Mouse (Mus musculus) forebrain, embryonic 12.5 days (tissue): ENCODE measurements at regions not wholly inside any gene's neighbourhood (a gene's known extent, or its start where the extent isn't known, plus 50 kb on each side); places are given as distances from the start of the nearest gene placed in this dataset.

Source experiments
- ATAC-seq: fragments of 200-750 bp; cut with Nextera tagmentation; 2 replicates; pipeline ENCODE4 v1.8.0; 2017; ENCODE audit warnings: moderate TSS enrichment; ENCODE audit not compliant: low FRiP score
- H3K27ac ChIP-seq: fragments of 300-500 bp; sonication (generic); 2 replicates; pipeline ENCODE4 v1.5.1; 2016; ENCODE audit warnings: mild to moderate bottlenecking
- H3K27me3 ChIP-seq: fragments of 300-500 bp; sonication (generic); 2 replicates; pipeline ENCODE4 v1.6.1; 2016; ENCODE audit warnings: mild to moderate bottlenecking
- H3K36me3 ChIP-seq: fragments of 300-500 bp; sonication (generic); replicated peaks from 2 replicates; pipeline ENCODE4 v1.6.1; 2016; ENCODE audit warnings: mild to moderate bottlenecking
- H3K4me1 ChIP-seq: fragments of 300-500 bp; sonication (generic); 2 replicates; pipeline ENCODE4 v1.6.1; 2016
- H3K4me2 ChIP-seq: fragments of 300-500 bp; sonication (generic); 2 replicates; pipeline ENCODE4 v1.6.1; 2016; ENCODE audit warnings: mild to moderate bottlenecking, moderate library complexity
- H3K4me3 ChIP-seq: fragments of 300-500 bp; sonication (generic); replicated peaks from 2 replicates; pipeline ENCODE4 v1.5.1; 2016; ENCODE audit warnings: mild to moderate bottlenecking
- H3K9ac ChIP-seq: fragments of 300-500 bp; sonication (generic); 2 replicates; pipeline ENCODE4 v1.6.1; 2016; ENCODE audit warnings: mild to moderate bottlenecking
- H3K9me3 ChIP-seq: fragments of 300-500 bp; sonication (generic); 2 replicates; pipeline ENCODE4 v1.6.1; 2016
- WGBS: fragments of 180-500 bp; shearing (Covaris S2); methylation state at CpG from one replicate; pipeline ENCODE4 v1.1.7; 2016; 5-methylcytosine and 5-hydroxymethylcytosine counted together

DNA sequence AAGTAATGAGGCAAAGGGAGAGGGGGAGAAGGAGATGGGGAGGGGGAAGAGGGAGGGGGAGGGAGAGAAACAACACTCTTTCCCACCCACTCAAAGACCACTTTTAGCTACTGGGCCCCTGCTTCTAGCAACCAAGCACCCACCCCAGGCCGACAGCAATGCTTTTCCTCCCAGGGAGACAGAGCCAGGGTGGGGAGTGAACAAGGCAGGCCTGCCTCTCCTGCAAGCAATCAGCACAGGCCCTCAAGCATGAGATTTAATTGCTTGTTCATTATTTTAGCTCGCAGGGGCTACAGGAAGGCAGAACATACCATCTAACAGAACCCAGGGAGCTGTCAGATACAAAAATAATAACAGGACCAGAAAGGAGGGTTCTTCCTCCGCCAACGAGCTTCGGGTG, 521.7 kb upstream of the Arid1b start:
- H3K9me3 ChIP-seq = no peaks in the 10 kb centered on the region
- no peak for ATAC-seq
- H3K27me3 ChIP-seq = no peaks in the 10 kb centered on the region
- H3K4me2 ChIP-seq = no peak overlapping the region
- H3K36me3 ChIP-seq = no peaks in the 10 kb centered on the region
- no peak overlapping the region for H3K27ac ChIP-seq
- no peak overlapping the region for H3K4me3 ChIP-seq
- WGBS = 61% methylated on average over 5 of the region's 5 CpGs
- no peak overlapping the region for H3K9ac ChIP-seq
- H3K4me1 ChIP-seq = peaks cover 5% of the 10 kb centered on the region

DNA sequence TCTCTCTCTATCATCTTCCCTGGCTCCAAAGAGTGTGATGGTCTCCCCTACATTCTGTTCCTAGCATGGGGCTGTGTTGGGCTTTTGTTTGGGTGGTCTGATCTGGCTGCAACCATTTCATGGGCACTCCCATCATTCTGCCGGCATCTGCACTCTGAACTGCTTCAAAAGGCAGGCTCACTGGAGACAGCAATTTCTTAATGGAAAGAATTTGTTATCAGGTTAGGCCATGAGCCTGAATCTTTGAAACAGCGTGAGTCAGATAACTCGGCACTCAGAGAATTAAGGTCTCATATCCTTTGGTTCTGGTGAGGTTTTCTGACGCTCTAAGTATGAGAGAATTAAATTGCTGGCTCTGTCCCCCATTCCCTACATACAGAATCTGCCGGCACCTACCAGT, 519.8 kb upstream of the Arid1b start:
- H3K4me2 ChIP-seq = no peak overlapping the region
- WGBS = 79% methylated on average over 5 of the region's 5 CpGs
- H3K36me3 ChIP-seq = no peaks in the 10 kb centered on the region
- H3K27ac ChIP-seq = no peak overlapping the region
- H3K4me1 ChIP-seq = peaks cover 5% of the 10 kb centered on the region
- no peak overlapping the region for H3K4me3 ChIP-seq
- no peaks in the 10 kb centered on the region for H3K9me3 ChIP-seq
- no peak overlapping the region for H3K9ac ChIP-seq
- ATAC-seq = no peak
- no peaks in the 10 kb centered on the region for H3K27me3 ChIP-seq

GRCm38 (mm10) chr17:4475665-4476064, 518.5 kb upstream of the Arid1b start:
- Histone ChIP-seq H3K4me3 (no peak overlapping the region), H3K4me2 (no peak overlapping the region), H3K4me1 (peaks cover 5% of the 10 kb centered on the region), H3K9ac (no peak overlapping the region), H3K36me3 (no peaks in the 10 kb centered on the region), H3K9me3 (no peaks in the 10 kb centered on the region), H3K27me3 (no peaks in the 10 kb centered on the region), H3K27ac (no peak overlapping the region)
- ATAC-seq = no peak
- WGBS = 99% methylated on average over 3 of the region's 3 CpGs

GRCm38 (mm10) chr17:4494392-4494791, 499.7 kb upstream of the Arid1b start:
- H3K4me2 ChIP-seq = no peak overlapping the region
- H3K27me3 ChIP-seq = no peaks in the 10 kb centered on the region
- no peak overlapping the region for H3K27ac ChIP-seq
- ATAC-seq = no peak
- H3K4me3 ChIP-seq = no peak overlapping the region
- no peak overlapping the region for H3K9ac ChIP-seq
- H3K36me3 ChIP-seq = no peaks in the 10 kb centered on the region
- H3K9me3 ChIP-seq = no peaks in the 10 kb centered on the region
- WGBS = 95% methylated on average over 2 of the region's 2 CpGs
- peaks cover 13% of the 10 kb centered on the region for H3K4me1 ChIP-seq

DNA sequence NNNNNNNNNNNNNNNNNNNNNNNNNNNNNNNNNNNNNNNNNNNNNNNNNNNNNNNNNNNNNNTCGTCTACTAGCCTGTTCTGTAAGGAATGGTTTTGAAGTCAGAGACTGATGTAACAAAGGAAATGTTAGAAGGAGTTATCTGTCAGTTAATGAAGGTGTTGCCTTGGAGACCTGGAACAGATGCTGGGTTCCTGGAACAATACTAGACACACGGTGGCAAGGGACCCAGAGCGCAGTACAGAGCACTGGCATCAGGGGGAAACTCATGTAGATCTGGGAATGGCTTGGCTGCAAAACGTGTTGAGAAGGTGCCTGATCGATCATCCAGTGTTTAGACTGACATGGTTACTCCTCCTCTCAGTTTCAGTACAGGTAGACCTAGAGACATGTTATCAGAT, 493.6 kb upstream of the Arid1b start:
- H3K27ac ChIP-seq = no peak overlapping the region
- no peak overlapping the region for H3K4me2 ChIP-seq
- peaks cover 13% of the 10 kb centered on the region for H3K4me1 ChIP-seq
- H3K4me3 ChIP-seq = no peak overlapping the region
- no peak overlapping the region for H3K9ac ChIP-seq
- H3K36me3 ChIP-seq = no peaks in the 10 kb centered on the region
- WGBS = 68% methylated on average over 5 of the region's 5 CpGs
- H3K27me3 ChIP-seq = no peaks in the 10 kb centered on the region
- no peaks in the 10 kb centered on the region for H3K9me3 ChIP-seq
- no peak for ATAC-seq

DNA sequence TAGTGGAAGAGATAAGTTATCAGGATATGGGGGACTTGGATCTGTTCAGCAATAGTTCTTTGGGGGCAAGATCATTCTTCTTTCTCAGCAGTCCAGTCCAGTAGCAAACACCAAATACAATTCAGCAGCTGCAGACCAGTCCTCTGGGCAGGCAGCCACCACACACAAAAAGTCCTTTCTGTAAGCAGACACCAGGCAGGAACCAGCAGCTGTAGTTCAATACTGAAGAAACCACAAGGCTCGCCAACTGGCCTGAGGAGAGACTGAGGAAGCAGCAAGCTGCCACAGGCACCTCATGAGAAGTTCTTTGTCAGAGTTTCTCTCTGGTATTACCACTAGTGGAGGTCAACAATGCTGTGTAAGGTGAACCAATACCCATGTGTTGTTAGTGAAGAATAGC, 493.1 kb upstream of the Arid1b start:
- no peak overlapping the region for H3K4me2 ChIP-seq
- H3K27me3 ChIP-seq = no peaks in the 10 kb centered on the region
- H3K27ac ChIP-seq = no peak overlapping the region
- no peak overlapping the region for H3K9ac ChIP-seq
- WGBS = 67% methylated on average over 1 of the region's 1 CpGs
- H3K36me3 ChIP-seq = no peaks in the 10 kb centered on the region
- no peak overlapping the region for H3K4me3 ChIP-seq
- ATAC-seq = no peak
- H3K9me3 ChIP-seq = no peaks in the 10 kb centered on the region
- peaks cover 13% of the 10 kb centered on the region for H3K4me1 ChIP-seq

DNA sequence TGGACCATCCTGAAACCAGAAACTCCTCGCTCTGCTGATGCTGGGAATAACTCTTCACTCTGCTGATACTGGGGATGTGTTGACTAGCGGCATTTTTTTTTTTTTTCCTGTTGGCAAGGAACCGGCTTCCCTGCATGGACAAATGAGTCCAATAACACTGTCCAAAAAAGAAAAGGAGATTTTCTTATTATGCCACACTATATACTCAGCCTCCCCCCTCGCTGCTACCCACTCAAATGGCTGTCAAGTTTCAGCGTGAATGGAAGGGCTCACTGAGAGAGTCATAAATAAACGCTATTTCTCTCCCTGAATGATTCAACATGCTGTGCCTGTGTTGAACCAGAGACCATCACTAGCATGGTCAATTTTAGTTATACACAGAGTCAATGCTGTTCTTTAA, 489.2 kb upstream of the Arid1b start:
- no peak overlapping the region for H3K4me3 ChIP-seq
- H3K27me3 ChIP-seq = no peaks in the 10 kb centered on the region
- H3K27ac ChIP-seq = no peak overlapping the region
- H3K9me3 ChIP-seq = no peaks in the 10 kb centered on the region
- H3K4me2 ChIP-seq = no peak overlapping the region
- no peak for ATAC-seq
- no peaks in the 10 kb centered on the region for H3K4me1 ChIP-seq
- 82% methylated on average over 6 of the region's 6 CpGs for WGBS
- H3K36me3 ChIP-seq = no peaks in the 10 kb centered on the region
- H3K9ac ChIP-seq = no peak overlapping the region

DNA sequence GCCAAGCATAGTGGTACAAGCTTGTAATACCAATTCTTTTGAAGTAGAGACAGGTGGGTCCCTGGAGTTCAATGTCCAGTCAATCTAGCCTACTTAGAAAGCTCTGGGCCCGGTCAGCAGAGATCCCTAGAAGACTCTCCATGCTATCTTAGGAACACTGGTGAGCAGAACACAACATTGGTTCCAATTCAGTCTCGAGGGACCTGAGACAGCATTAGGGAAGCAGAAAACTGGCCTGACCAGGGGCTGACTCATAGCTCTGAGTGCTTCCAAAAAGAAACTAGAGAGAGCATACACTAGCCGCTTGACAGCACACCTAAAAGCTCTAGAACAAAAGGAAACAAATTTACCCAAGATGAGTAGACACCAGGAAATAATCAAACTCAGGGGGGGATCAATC, 484.6 kb upstream of the Arid1b start:
- WGBS = 64% methylated on average over 3 of the region's 3 CpGs
- Histone ChIP-seq H3K9ac (no peak overlapping the region), H3K27me3 (no peaks in the 10 kb centered on the region), H3K36me3 (no peaks in the 10 kb centered on the region), H3K9me3 (no peaks in the 10 kb centered on the region), H3K4me3 (no peak overlapping the region), H3K4me2 (no peak overlapping the region), H3K27ac (no peak overlapping the region), H3K4me1 (no peaks in the 10 kb centered on the region)
- no peak for ATAC-seq

- H3K36me3 ChIP-seq = no peaks in the 10 kb centered on the region
- no peak overlapping the region for H3K4me2 ChIP-seq
- H3K9me3 ChIP-seq = no peaks in the 10 kb centered on the region
- H3K4me1 ChIP-seq = peaks cover 4% of the 10 kb centered on the region; the same call in 1 of the 2 replicates
- no peaks in the 10 kb centered on the region for H3K27me3 ChIP-seq
- H3K27ac ChIP-seq = no peak overlapping the region
- no peak overlapping the region for H3K4me3 ChIP-seq
- ATAC-seq = no peak
- 75% methylated on average over 7 of the region's 7 CpGs for WGBS
- no peak overlapping the region for H3K9ac ChIP-seq
Observed at GRCm38 (mm10) chr17:4516141-4516540, 478.0 kb upstream of the Arid1b start.

DNA sequence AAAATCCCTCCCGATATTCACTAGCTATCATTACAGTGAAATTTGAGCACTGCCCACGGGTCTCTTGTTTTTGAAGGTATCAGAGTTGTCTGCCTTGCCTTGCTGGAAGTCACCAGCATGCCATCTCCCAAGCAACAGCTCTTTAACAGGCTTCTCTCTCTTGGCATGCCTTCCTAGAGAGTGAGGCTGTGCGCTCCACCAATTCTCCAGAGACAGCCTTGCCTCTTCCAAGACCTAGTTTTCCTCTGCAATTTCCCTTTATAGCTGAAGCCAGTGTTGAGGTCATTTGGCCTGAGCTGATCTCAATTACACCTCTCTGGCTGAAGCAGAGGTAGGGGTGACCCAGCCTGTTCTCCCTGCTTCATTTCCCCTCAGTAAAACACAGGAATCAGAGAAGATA, 477.3 kb upstream of the Arid1b start:
- Histone ChIP-seq H3K4me1 (peaks cover 4% of the 10 kb centered on the region; the same call in 1 of the 2 replicates), H3K27me3 (no peaks in the 10 kb centered on the region), H3K9me3 (no peaks in the 10 kb centered on the region), H3K27ac (no peak overlapping the region), H3K36me3 (no peaks in the 10 kb centered on the region), H3K4me3 (no peak overlapping the region), H3K9ac (no peak overlapping the region), H3K4me2 (no peak overlapping the region)
- no peak for ATAC-seq
- WGBS = 73% methylated on average over 3 of the region's 3 CpGs

GRCm38 (mm10) chr17:4521031-4521430, 473.1 kb upstream of the Arid1b start:
- Histone ChIP-seq H3K27me3 (no peaks in the 10 kb centered on the region), H3K4me1 (peaks cover 4% of the 10 kb centered on the region; the same call in 1 of the 2 replicates), H3K27ac (no peak overlapping the region), H3K4me2 (no peak overlapping the region), H3K9me3 (no peaks in the 10 kb centered on the region), H3K36me3 (no peaks in the 10 kb centered on the region), H3K4me3 (no peak overlapping the region), H3K9ac (no peak overlapping the region)
- no peak for ATAC-seq
- WGBS = 94% methylated on average over 4 of the region's 4 CpGs

GRCm38 (mm10) chr17:4526466-4526865, 467.7 kb upstream of the Arid1b start:
- Histone ChIP-seq H3K36me3 (no peaks in the 10 kb centered on the region), H3K4me3 (no peak overlapping the region), H3K4me1 (no peaks in the 10 kb centered on the region), H3K27ac (no peak overlapping the region), H3K4me2 (no peak overlapping the region), H3K27me3 (no peaks in the 10 kb centered on the region; the same call in 1 of the 2 replicates), H3K9me3 (no peaks in the 10 kb centered on the region), H3K9ac (no peak overlapping the region)
- 91% methylated on average over 7 of the region's 7 CpGs for WGBS
- ATAC-seq = no peak

GRCm38 (mm10) chr17:4532126-4532525, 462.0 kb upstream of the Arid1b start:
- Histone ChIP-seq H3K36me3 (no peaks in the 10 kb centered on the region), H3K4me1 (no peaks in the 10 kb centered on the region), H3K9me3 (no peaks in the 10 kb centered on the region), H3K4me2 (no peak overlapping the region), H3K27ac (no peak overlapping the region), H3K4me3 (no peak overlapping the region), H3K27me3 (no peaks in the 10 kb centered on the region; the same call in 1 of the 2 replicates), H3K9ac (no peak overlapping the region)
- 88% methylated on average over 2 of the region's 2 CpGs for WGBS
- no peak for ATAC-seq

DNA sequence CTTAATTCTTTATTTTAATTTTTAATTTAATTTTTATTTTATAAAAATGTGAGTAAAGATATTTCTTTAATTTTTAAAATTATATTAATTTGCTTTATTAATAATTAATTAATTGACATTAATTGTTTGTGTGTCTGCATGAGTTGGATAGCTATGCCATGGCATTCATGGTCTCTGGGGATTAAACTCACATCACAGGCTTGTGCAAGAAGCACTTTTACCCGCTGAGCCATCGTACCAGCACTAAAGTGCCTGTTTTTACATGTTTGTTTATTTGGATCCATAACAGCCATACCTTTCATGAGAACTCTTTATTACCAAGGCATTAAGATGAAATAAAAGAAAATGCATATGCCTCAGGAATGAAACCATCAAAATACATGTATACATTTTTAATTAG, 453.7 kb upstream of the Arid1b start:
- Histone ChIP-seq H3K36me3 (no peaks in the 10 kb centered on the region), H3K4me1 (peaks cover 10% of the 10 kb centered on the region), H3K9me3 (no peaks in the 10 kb centered on the region), H3K27ac (no peak overlapping the region), H3K9ac (no peak overlapping the region), H3K27me3 (no peaks in the 10 kb centered on the region), H3K4me2 (no peak overlapping the region), H3K4me3 (no peak overlapping the region)
- WGBS = 63% methylated on average over 2 of the region's 2 CpGs
- ATAC-seq = no peak
